Mouse (Mus musculus) forebrain, embryonic 16.5 days (tissue): ENCODE results near the gene Slc4a1. TPM values are rescaled to one million over a fixed set of nuclear protein-coding genes. Genes with fewer than 3 reads are reported as not detected.
A peak's percentile ranks its signal among the peaks of the same experiment; 100 is the strongest.

Source experiments
- ATAC-seq: fragments of 200-750 bp; cut with Nextera tagmentation; 2 replicates; pipeline ENCODE4 v1.8.0; 2017; ENCODE audit warnings: mild to moderate bottlenecking, moderate library complexity
- H3K27ac ChIP-seq: fragments of 300-500 bp; sonication (generic); 2 replicates; pipeline ENCODE4 v1.5.1; 2014; ENCODE audit warnings: low read length, control low read depth
- H3K27me3 ChIP-seq: fragments of 300-500 bp; sonication (generic); replicated peaks from 2 replicates; pipeline ENCODE4 v1.6.1; 2014; ENCODE audit warnings: low read length; ENCODE audit not compliant: control insufficient read depth, insufficient read depth
- H3K36me3 ChIP-seq: fragments of 300-500 bp; sonication (generic); 2 replicates; pipeline ENCODE4 v1.6.1; 2014; ENCODE audit not compliant: control insufficient read depth, insufficient read depth
- H3K4me1 ChIP-seq: fragments of 300-500 bp; sonication (generic); replicated peaks from 2 replicates; pipeline ENCODE4 v1.6.1; 2014; ENCODE audit warnings: low read length; ENCODE audit not compliant: control insufficient read depth, insufficient read depth
- H3K4me2 ChIP-seq: fragments of 300-500 bp; sonication (generic); 2 replicates; pipeline ENCODE4 v1.6.1; 2014; ENCODE audit warnings: mild to moderate bottlenecking, low read length, control low read depth
- H3K4me3 ChIP-seq: fragments of 300-500 bp; sonication (generic); replicated peaks from 2 replicates; pipeline ENCODE4 v1.5.1; 2014; ENCODE audit warnings: mild to moderate bottlenecking, low read length, control low read depth
- H3K9ac ChIP-seq: fragments of 300-500 bp; sonication (generic); replicated peaks from 2 replicates; pipeline ENCODE4 v1.6.1; 2014; ENCODE audit warnings: low read depth, low read length, control low read depth
- H3K9me3 ChIP-seq: fragments of 300-500 bp; sonication (generic); 2 replicates; pipeline ENCODE4 v1.6.1; 2016; ENCODE audit warnings: low read length; ENCODE audit not compliant: control insufficient read depth
- WGBS: fragments of 180-500 bp; shearing (Covaris S2); extraction: QIAGEN DNeasy Blood & Tissue Kit; methylation state at CpG from one replicate; pipeline ENCODE4 v1.1.7; 2014; 5-methylcytosine and 5-hydroxymethylcytosine counted together
- polyA plus RNA-seq: library from polyadenylated mRNA; unstranded; fragments of >200 nt; fragmentation: Nextera tagmentation; extraction: Ambion mirVana; gene quantifications from 2 replicates; pipeline ENCODE4 v1.2.1, GENCODE M21; 2015

The Slc4a1 gene
- polyA plus RNA-seq, 1 experiment from 2014 or later: 2.0 TPM

DNA sequence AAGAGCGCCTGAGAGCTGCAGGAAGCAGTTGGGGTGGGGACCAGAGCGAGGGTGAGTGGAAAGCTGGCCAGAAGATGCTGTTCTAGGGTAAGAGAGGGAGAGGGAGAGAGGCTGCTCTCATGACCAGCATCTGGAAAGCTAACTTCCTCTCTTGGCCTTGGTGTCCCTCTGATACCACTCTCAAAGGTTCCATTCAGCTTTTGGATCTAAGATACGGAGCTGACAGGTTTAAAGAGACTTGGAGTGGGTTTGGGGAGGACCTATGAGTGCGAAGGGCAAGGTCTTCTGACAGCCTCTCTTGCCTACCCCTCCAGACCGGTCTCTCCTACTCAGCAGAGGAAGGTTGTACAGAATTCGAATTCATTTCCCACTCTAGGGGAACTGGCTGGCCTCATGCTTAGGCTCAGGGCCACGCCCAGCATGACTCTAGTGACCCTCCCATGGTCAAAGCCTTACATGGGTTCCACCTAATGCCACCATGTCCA, 17.9 kb downstream of the Slc4a1 start:
- WGBS: 90% methylated on average over 7 of the region's 7 CpGs
- Histone ChIP-seq H3K4me1 (no peaks in the 10 kb centered on the region), H3K4me2 (no peak overlapping the region), H3K9ac (no peak overlapping the region), H3K9me3 (no peaks in the 10 kb centered on the region), H3K4me3 (no peak overlapping the region), H3K27ac (no peak overlapping the region), H3K27me3 (no peaks in the 10 kb centered on the region), H3K36me3 (no peaks in the 10 kb centered on the region)
- no peak for ATAC-seq

DNA sequence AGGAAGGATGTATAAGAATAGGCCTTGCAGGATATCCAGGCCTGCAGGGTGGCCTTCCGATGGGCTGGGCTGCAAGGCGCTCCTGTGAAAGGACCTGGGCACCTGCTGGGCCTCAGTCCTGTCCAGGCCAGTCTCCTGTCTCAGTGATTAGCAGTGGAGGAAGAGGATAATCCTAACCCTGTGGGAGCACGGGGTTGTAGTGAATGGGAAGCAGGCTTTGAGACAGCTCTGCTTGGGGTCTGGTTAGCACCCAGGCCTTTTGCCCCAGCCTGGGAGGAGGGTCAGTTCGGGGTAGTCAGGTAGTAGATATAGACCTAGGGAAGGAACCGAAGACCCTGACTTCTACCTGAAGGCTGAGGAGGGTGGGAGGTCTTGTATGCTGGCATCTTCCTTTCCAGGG, 18.3 kb downstream of the Slc4a1 start:
- H3K4me2 ChIP-seq: no peak overlapping the region
- H3K27me3 ChIP-seq: no peaks in the 10 kb centered on the region
- H3K36me3 ChIP-seq: no peaks in the 10 kb centered on the region
- no peak overlapping the region for H3K4me3 ChIP-seq
- no peak for ATAC-seq
- 59% methylated on average over 5 of the region's 5 CpGs for WGBS
- no peak overlapping the region for H3K9ac ChIP-seq
- no peaks in the 10 kb centered on the region for H3K4me1 ChIP-seq
- H3K27ac ChIP-seq: no peak overlapping the region
- no peaks in the 10 kb centered on the region for H3K9me3 ChIP-seq

DNA sequence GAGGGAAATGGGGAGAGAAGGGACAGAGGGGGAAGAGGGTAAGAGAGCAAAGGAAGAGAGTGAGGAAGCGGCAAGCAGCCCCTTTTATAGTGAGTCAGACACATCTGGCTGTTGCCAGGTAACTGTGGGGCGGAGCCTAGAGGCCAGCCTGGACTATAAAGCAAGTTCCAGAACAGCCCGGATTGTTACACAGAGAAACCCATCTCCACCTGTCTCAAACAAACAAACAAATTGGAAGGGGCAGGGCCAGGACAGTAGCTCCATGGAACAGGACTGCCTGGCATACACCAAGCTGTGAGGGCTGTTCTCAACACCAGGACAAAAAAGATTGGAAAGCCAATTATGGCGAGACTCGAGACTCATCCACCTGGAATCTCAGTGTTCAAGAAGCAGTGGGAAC, 19.1 kb downstream of the Slc4a1 start:
- Histone ChIP-seq H3K4me3 (no peak overlapping the region), H3K9ac (no peak overlapping the region), H3K9me3 (no peaks in the 10 kb centered on the region), H3K27ac (no peak overlapping the region), H3K4me1 (no peaks in the 10 kb centered on the region), H3K36me3 (no peaks in the 10 kb centered on the region), H3K4me2 (no peak overlapping the region), H3K27me3 (no peaks in the 10 kb centered on the region)
- ATAC-seq: no peak
- 63% methylated on average over 5 of the region's 5 CpGs for WGBS

DNA sequence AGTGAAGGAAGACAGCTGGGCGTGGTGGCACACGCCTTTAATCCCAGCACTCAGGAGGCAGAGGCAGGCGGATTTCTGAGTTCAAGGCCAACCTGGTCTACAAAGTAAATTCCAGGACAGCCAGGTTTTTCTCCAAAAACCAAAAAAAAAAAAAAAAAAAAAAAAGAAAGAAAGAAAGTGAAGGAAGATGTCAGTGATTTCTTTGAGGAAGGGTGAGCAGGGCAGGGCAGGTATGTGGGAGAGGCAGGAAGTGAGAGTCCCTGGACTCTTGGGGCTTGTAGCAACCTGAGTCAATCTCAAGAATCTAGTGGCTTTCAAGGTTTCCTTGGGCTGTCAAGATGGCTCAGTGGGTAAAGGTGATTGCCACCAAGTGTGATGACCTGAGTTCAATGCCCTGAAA, 21.5 kb downstream of the Slc4a1 start:
- WGBS: 92% methylated on average over 3 of the region's 3 CpGs
- no peaks in the 10 kb centered on the region for H3K36me3 ChIP-seq
- no peak overlapping the region for H3K9ac ChIP-seq
- H3K4me3 ChIP-seq: no peak overlapping the region
- H3K27me3 ChIP-seq: no peaks in the 10 kb centered on the region
- no peak for ATAC-seq
- no peak overlapping the region for H3K4me2 ChIP-seq
- no peaks in the 10 kb centered on the region for H3K4me1 ChIP-seq
- no peak overlapping the region for H3K27ac ChIP-seq
- H3K9me3 ChIP-seq: no peaks in the 10 kb centered on the region

DNA sequence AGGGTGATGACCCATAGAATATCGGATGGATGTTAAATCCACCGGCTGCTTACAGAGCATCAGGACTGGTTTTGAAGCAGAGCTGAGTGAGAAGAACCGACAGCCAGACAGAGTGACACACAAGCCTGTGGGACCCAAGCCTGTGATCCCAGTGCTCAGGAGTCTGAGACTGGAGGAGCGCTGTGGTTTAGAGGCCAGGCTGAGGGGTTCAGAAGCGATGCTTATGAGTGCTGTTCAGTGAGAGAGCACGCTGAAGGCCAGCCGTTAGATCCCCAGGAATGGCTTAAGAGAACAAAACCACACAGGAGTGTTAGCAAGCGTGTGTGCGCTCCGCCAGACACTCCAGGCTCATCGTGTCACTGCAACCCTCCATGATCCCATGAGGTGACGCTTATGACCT, 23.3 kb downstream of the Slc4a1 start:
- H3K9ac ChIP-seq: no peak overlapping the region
- ATAC-seq: no peak
- no peaks in the 10 kb centered on the region for H3K36me3 ChIP-seq
- H3K27ac ChIP-seq: no peak overlapping the region
- 61% methylated on average over 12 of the region's 12 CpGs for WGBS
- no peak overlapping the region for H3K4me3 ChIP-seq
- no peak overlapping the region for H3K4me2 ChIP-seq
- no peaks in the 10 kb centered on the region for H3K9me3 ChIP-seq
- H3K27me3 ChIP-seq: no peaks in the 10 kb centered on the region
- peaks cover 8% of the 10 kb centered on the region; the same call in 1 of the 2 replicates for H3K4me1 ChIP-seq

DNA sequence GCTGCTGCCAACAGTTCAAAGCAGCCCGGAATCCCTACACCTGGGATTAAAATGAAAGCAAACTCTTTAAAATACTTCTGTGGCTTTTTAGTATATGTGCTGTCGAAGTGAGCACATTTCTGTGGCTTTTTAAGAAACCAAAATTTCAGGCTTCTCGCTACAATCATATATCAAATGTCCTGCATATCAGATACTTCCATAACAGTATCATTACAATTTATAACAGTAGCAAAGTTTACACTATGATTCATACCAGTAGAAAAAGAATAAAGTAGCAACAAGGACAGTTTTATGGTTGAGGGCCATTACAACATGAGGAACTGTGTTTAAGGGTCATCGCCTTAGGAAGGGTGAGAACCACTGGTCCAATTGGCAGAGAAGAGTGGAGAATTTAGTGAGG, 24.9 kb downstream of the Slc4a1 start:
- Histone ChIP-seq H3K9me3 (no peaks in the 10 kb centered on the region), H3K9ac (no peak overlapping the region), H3K36me3 (no peaks in the 10 kb centered on the region), H3K27me3 (no peaks in the 10 kb centered on the region), H3K4me2 (no peak overlapping the region), H3K27ac (no peak overlapping the region), H3K4me1 (peaks cover 8% of the 10 kb centered on the region; the same call in 1 of the 2 replicates), H3K4me3 (no peak overlapping the region)
- ATAC-seq: no peak
- WGBS: 94% methylated on average over 4 of the region's 4 CpGs

DNA sequence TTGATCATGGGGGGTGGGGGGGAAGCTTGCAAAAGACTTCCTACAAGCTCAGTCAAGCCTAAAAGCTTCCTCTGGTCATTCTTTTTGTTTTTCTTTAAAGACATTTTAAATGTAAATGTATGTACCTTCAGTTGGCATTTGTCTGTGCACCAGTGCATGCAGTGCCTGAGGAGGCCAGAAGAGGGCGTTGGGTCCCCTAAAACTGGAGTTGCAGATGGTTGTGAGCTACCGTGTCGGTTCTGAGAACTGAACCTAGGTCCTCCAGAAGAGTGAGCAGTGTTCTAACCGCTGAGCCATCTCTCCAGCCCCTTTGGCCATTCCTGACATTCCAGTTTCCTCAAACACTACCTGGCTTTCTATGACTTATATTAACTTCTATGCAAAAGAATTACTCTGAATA, 26.4 kb downstream of the Slc4a1 start:
- Histone ChIP-seq H3K4me1 (peaks cover 8% of the 10 kb centered on the region; the same call in 1 of the 2 replicates), H3K4me3 (no peak overlapping the region), H3K36me3 (no peaks in the 10 kb centered on the region), H3K9me3 (no peaks in the 10 kb centered on the region), H3K27ac (no peak overlapping the region), H3K9ac (no peak overlapping the region), H3K27me3 (no peaks in the 10 kb centered on the region), H3K4me2 (no peak overlapping the region)
- ATAC-seq: no peak
- 64% methylated on average over 4 of the region's 4 CpGs for WGBS

DNA sequence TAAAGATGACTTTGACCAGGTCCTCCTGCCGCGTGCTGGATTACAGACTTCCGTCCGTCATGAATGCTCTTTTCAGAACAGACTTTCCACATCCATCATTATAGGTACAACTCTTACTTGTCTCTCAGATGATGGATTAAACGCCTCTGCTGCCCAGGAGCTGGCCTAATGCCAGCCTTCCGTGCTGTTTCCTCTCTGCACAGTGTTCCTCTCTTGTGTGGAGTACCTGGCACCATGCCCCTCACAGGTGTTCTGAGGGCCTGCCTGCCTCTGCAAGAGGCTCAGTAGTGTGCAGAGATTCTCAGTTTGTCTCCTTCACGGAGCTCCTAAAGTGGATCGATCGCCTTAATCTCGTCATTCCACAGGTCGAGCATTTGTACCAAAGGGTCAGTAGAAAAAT, 26.8 kb downstream of the Slc4a1 start:
- H3K36me3 ChIP-seq: no peaks in the 10 kb centered on the region
- H3K9ac ChIP-seq: no peak overlapping the region
- H3K4me1 ChIP-seq: peaks cover 8% of the 10 kb centered on the region; the same call in 1 of the 2 replicates
- H3K27ac ChIP-seq: peak overlapping the region; percentile 28; the same call in 1 of the 2 replicates
- no peak for ATAC-seq
- H3K4me3 ChIP-seq: no peak overlapping the region
- WGBS: 63% methylated on average over 11 of the region's 11 CpGs
- no peaks in the 10 kb centered on the region for H3K27me3 ChIP-seq
- no peaks in the 10 kb centered on the region for H3K9me3 ChIP-seq
- H3K4me2 ChIP-seq: no peak overlapping the region

DNA sequence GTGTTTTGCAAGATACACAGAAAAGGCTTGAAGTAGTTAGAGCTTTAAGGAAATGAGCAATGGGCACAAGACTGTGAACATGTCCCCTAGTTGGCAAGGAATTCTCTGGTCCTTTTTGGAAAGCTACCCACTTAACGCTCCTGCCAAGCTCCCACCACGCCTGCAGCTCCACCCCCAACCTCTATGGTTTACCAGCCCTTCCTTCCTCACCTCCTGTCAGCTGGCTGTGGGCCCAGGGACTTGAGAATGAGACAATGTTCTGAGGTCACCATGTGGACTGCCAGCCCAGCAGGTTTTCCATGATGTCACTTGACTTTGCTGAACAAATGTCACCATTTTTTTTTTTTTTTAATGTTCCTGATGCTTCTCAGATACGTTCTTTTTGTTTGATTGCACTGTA, 27.4 kb downstream of the Slc4a1 start:
- no peaks in the 10 kb centered on the region for H3K36me3 ChIP-seq
- no peaks in the 10 kb centered on the region for H3K27me3 ChIP-seq
- peaks cover 8% of the 10 kb centered on the region; the same call in 1 of the 2 replicates for H3K4me1 ChIP-seq
- no peaks in the 10 kb centered on the region for H3K9me3 ChIP-seq
- H3K9ac ChIP-seq: no peak overlapping the region
- whole genome bisulfite sequencing: 21% methylated on average over 3 of the region's 3 CpGs
- H3K27ac ChIP-seq: peak overlapping the region; percentile 28; the same call in 1 of the 2 replicates
- H3K4me3 ChIP-seq: no peak overlapping the region
- no peak for ATAC-seq
- no peak overlapping the region for H3K4me2 ChIP-seq

DNA sequence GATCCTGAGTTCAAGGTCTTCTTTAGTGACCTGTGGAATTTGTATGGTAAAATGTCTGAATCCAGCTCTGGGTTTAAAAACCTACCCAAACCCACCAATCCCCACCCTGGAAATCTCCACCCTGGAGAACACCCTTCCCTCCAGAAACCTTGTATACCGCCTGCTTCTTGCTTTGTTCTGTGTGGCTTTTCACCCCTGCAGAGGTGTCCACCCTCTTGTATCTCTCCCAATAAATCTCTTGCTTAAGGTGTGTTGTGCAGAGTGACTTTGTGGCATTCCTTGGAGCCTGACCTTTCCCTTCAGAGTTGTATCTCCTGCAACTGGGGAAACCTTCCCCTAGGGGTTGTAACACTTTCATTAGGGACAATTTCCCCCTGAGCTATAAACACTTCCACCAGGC, 28.1 kb downstream of the Slc4a1 start:
- no peak overlapping the region for H3K4me2 ChIP-seq
- H3K27me3 ChIP-seq: no peaks in the 10 kb centered on the region
- WGBS: 81% methylated on average over 1 of the region's 1 CpGs
- H3K36me3 ChIP-seq: no peaks in the 10 kb centered on the region
- no peak for ATAC-seq
- H3K4me1 ChIP-seq: peaks cover 8% of the 10 kb centered on the region; the same call in 1 of the 2 replicates
- H3K4me3 ChIP-seq: no peak overlapping the region
- no peaks in the 10 kb centered on the region for H3K9me3 ChIP-seq
- H3K27ac ChIP-seq: no peak overlapping the region
- H3K9ac ChIP-seq: no peak overlapping the region
